In the genomic region with DNA sequence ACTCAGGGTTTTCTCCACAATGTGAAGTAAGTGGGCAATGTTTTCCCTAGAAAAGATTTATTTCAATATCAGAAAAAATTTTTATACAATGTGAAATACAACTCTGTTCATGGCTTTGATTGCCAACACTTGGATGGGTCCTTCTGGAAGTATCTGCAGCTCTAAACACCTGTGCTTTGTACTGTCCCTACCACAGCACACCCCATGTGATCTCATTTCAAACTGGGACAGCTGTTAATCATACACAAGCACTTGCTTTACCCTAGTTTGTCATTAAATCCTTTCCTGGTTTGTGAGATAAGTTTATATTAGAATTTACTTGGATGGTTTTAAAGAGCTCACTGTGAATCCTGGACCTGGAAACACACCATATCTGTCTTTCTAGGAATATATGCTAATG, we compare ENCODE assay signal across 17 mouse cellular contexts.
"Had no signal": no experiment of that assay in that cellular context is flagged by ENCODE, and none has a peak within 500 bp of the region (broad histone marks: within the 10 kb centered on the region; RNA-seq: fewer than 3 reads in every experiment).

No protein-coding gene starts in this region.

- H3K4me1 ChIP-seq: intestine, embryonic 15.5 days; liver, embryonic 12.5 days; liver, embryonic 15.5 days had no signal

- H3K9me3 ChIP-seq: intestine, embryonic 15.5 days; limb, embryonic 10.5 days; limb, embryonic 13.5 days; liver, embryonic 12.5 days; liver, embryonic 15.5 days had no signal

- ATAC-seq: intestine, embryonic 15.5 days; liver, embryonic 12.5 days had no signal

- H3K27ac ChIP-seq: intestine, embryonic 15.5 days; layer of hippocampus, adult 2 months; limb, embryonic 10.5 days; limb, embryonic 13.5 days; liver, embryonic 12.5 days; liver, embryonic 15.5 days; stomach, postnatal 0 days had no signal

- H3K36me3 ChIP-seq: intestine, embryonic 15.5 days; limb, embryonic 10.5 days; limb, embryonic 13.5 days; liver, embryonic 12.5 days; liver, embryonic 15.5 days had no signal

- H3K27me3 ChIP-seq: intestine, embryonic 15.5 days; limb, embryonic 13.5 days; liver, embryonic 12.5 days; liver, embryonic 15.5 days had no signal

- H3K9ac ChIP-seq: intestine, embryonic 15.5 days; limb, embryonic 13.5 days; liver, embryonic 12.5 days; liver, embryonic 15.5 days had no signal

- H3K4me2 ChIP-seq: intestine, embryonic 15.5 days; limb, embryonic 13.5 days; liver, embryonic 12.5 days; liver, embryonic 15.5 days; midbrain, embryonic 11.5 days had no signal

- H3K4me3 ChIP-seq: intestine, embryonic 15.5 days; layer of hippocampus, adult 2 months; limb, embryonic 10.5 days; limb, embryonic 13.5 days; liver, embryonic 12.5 days; liver, embryonic 15.5 days had no signal

- DNase-seq: layer of hippocampus, adult 9-11 months; liver; lung, adult 18-20 months; lung, postnatal 14 days; lung, postnatal 4 days; midbrain, embryonic 14.5 days; thymus, adult 2 months; thymus, postnatal 14 days; thymus, postnatal 4 days had no signal
